Mouse (Mus musculus) embryonic fibroblast, embryonic 13.5 days (primary cell): ENCODE results near the gene Mamdc2.

ENCODE experiments used
- CTCF ChIP-seq: IDR thresholded peaks from 2 replicates; pipeline ENCODE4 v1.5.1; 2011; ENCODE audit warnings: mild to moderate bottlenecking, control low read depth, low read length, moderate library complexity, borderline replicate concordance; ENCODE audit not compliant: insufficient read depth
- POLR2A ChIP-seq: IDR thresholded peaks from 2 replicates; pipeline ENCODE4 v1.6.1; 2011; ENCODE audit warnings: low read depth, mild to moderate bottlenecking, control low read depth, low read length, moderate library complexity

DNA sequence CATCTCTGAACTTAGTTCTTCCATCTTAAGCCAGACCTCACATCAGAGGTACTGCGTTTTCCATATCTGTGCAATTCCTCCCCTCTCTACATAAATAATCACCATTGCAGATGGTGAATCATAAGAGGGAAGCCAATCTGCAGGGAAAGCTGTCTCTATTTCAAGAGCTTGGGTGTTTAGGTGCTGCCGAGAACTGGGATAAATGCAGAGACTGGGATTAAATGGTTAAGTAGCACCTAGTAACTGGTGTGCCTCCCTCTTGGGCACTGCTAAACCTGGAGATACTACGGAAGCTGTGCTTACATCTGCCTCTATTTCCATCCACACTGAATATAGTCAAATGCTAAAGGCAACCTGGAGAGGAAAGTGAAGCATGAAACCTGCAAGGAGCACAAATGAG is 148.3 kb downstream of the Mamdc2 start:
- TF ChIP-seq CTCF (no peak), POLR2A (no peak)
